Mouse (Mus musculus): Measurements from ENCODE around the gene Kcnn1. TPM values are rescaled to one million over a fixed set of nuclear protein-coding genes. Genes with fewer than 3 reads are reported as not detected.

Gene Kcnn1
- polyA plus RNA-seq, 1 experiment: 3.4 TPM

DNA sequence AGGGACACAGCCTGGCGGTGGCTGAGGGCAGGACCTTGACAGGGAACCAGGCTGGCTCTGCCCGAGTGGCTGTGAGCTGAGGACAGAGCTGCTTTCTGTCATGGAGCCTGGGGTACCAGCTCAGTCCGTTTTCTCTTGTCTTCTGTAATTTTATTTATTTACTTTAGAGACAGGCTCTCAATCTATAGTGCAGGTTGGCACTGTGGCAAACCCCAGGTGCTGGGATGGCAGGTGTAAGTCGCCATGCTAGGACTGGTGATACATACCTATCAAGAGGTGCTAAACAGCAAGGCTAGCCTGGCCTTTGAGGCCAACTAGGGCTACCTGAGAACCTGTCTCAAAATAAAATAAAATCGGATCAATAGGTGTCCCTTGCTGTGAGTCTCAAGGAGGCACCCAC is 7.0 kb downstream of the Kcnn1 start:
- Histone ChIP-seq H3K27me3 (replicated peaks) (peaks cover 89% of the 10 kb centered on the region), H3K4me1 (peaks cover 59% of the 10 kb centered on the region)
- TF ChIP-seq FLI1 (IDR thresholded peaks at IDR 0.05; ENCODE audit: low read length) (no peak), GATA1 (IDR thresholded peaks at IDR 0.05; ENCODE audit: borderline replicate concordance, low read length) (no peak)

DNA sequence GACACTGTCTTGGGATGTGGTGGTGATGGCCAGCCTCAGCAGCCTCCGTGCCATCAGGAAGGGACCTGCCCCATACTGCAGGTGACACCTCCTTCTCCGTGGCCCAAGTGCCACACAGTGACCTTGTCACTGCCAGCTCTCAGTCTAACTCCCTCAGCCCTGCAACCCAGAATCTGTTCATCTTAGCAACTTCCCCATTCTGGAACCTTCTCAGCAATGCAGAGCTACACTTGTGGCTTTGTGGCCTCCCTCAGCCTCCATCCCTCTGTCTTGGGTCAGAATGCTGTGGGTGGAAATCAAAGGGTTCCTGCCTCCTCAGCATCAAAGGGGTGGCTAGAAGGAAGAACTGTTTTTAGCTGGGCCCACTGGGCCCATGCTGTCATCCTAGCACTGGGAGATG is 9.2 kb downstream of the Kcnn1 start:
- Histone ChIP-seq H3K4me3 (replicated peaks) (peak overlapping the region; percentile 82), H3K27me3 (replicated peaks) (peaks cover 95% of the 10 kb centered on the region), H3K4me1 (peaks cover 56% of the 10 kb centered on the region), H3K36me3 (replicated peaks; ENCODE audit: low read length) (no peaks in the 10 kb centered on the region), H3K9me3 (no peaks in the 10 kb centered on the region)
- no peak for TF ChIP-seq FLI1 (IDR thresholded peaks at IDR 0.05; ENCODE audit: low read length)
- TF ChIP-seq GATA1 (IDR thresholded peaks at IDR 0.05; ENCODE audit: borderline replicate concordance, low read length): no peak

More for the DNA sequence above, 7.0 kb downstream of the Kcnn1 start:
- no peak overlapping the region for H3K4me3 ChIP-seq (replicated peaks)
- H3K36me3 ChIP-seq (replicated peaks; ENCODE audit: low read length): no peaks in the 10 kb centered on the region
- H3K9me3 ChIP-seq: no peaks in the 10 kb centered on the region

DNA sequence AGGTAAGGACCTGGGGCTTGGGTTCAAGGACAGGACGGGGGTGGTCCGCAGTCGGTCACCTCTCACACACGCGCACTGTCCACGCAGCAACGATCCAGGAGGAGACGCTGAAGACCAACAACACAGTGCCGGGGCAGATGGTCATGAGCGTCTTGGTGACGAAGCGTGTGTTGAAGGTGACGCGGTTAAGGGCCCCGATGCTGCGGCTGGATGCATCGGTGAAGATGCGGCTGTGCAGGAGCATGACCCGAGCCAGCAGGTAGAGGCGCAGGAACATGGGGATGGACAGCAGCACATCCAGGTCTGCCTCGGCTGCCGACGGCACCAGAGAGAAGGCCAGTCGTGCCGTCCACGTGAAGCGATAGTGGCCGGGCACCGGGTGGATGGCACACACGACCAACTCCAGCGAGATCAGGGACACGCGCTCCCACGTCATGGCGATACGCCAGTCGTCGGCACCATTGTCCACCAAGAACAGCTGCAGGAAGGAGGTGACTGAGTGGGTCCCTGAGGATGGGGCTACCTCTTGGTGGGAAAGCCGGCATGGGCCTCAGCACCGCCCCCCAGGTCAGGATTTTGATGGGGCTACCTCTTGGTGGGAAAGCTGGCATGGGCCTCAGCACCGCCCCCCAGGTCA is 10.3 kb downstream of the Kcnn1 start:
- Histone ChIP-seq H3K4me3 (replicated peaks) (no peak overlapping the region), H3K9me3 (no peaks in the 10 kb centered on the region), H3K27me3 (replicated peaks) (peaks cover 95% of the 10 kb centered on the region), H3K4me1 (peaks cover 45% of the 10 kb centered on the region), H3K36me3 (replicated peaks; ENCODE audit: low read length) (no peaks in the 10 kb centered on the region)
- TF ChIP-seq FLI1 (IDR thresholded peaks at IDR 0.05; ENCODE audit: low read length) (no peak), GATA1 (IDR thresholded peaks at IDR 0.05; ENCODE audit: borderline replicate concordance, low read length) (no peak)

DNA sequence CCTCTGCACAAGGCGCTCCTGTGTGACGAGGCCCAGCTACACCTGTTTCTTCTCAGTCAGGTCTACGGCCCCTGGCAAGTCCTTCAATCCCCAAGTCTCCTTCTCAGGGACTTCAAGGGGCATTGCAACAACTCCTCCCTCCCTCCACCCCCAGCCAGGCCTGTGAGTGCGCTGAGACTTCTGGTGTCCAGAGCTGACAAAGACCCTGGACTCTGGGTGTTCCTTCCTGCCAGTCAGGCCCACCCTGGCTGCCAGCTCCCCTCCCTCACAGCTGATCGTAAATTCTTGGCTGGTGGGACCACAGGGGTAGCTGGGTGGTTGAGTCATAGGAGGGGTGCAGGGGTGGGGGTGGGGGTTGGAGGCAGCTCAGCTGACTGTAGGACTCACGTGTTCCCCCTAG is 11.2 kb downstream of the Kcnn1 start:
- TF ChIP-seq FLI1 (IDR thresholded peaks at IDR 0.05; ENCODE audit: low read length) (no peak), GATA1 (IDR thresholded peaks at IDR 0.05; ENCODE audit: borderline replicate concordance, low read length) (no peak)
- H3K27me3 ChIP-seq (replicated peaks): peaks cover 93% of the 10 kb centered on the region
- H3K4me1 ChIP-seq: peaks cover 39% of the 10 kb centered on the region
- no peak overlapping the region for H3K4me3 ChIP-seq (replicated peaks)
- H3K9me3 ChIP-seq: no peaks in the 10 kb centered on the region
- no peaks in the 10 kb centered on the region for H3K36me3 ChIP-seq (replicated peaks; ENCODE audit: low read length)

DNA sequence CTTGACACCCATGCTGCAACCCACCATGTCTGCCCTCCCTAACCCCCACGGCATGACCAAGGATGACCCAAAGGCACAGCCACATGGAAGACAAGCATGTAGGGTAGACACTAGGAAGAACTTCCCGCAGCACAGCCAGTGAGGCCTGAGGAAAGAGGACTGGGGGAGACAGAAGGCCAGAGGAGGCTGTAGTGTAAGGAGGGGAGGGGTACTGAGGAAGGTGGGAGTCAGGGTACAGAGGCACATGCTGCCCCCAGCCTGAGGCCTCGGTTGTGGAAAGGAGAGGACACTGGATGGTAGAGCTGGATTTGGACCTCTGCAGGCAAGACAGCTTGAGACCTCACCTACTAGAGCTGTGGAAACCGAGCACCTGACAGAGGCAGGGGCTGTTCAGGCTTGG is 12.1 kb downstream of the Kcnn1 start:
- Histone ChIP-seq H3K27me3 (replicated peaks) (peaks cover 93% of the 10 kb centered on the region), H3K4me1 (peaks cover 35% of the 10 kb centered on the region), H3K36me3 (replicated peaks; ENCODE audit: low read length) (no peaks in the 10 kb centered on the region), H3K9me3 (no peaks in the 10 kb centered on the region), H3K4me3 (replicated peaks) (no peak overlapping the region)
- no peak for TF ChIP-seq FLI1 (IDR thresholded peaks at IDR 0.05; ENCODE audit: low read length)
- no peak for TF ChIP-seq GATA1 (IDR thresholded peaks at IDR 0.05; ENCODE audit: borderline replicate concordance, low read length)

DNA sequence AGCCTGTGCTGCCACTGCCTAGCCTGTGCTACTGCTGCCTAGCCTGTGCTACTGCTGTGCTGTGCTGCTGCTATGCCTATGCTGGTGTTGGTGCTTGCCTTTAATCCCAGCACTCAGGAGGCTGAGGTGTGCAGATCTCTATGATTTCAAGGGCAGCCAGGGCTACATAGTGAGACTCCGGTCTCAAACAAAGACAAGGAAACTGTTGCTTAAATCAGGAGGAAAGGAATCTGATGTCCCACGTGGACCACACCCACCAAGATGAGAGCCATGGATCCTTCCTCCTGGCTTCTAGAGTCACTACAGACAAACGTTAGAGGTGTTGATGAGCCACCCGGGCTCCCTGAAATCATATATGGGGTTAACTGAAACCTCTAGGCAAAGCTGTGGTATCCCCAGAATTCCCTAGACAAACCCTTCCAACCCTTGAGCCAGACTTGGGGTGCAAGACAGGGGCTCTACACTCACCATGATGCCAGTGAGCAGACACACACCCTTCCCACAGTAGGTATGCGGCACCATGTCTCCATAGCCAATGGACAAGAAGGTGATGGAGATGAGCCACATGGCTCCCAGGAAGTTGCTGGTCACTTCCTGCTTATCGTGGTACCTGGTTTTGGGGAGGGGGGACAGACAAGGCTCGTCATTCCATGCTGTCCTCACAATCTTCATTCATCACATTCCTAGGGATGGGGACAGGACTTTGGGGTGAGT is 12.8 kb downstream of the Kcnn1 start:
- H3K4me3 ChIP-seq (replicated peaks): peak overlapping the region; percentile 44
- H3K4me1 ChIP-seq: peaks cover 29% of the 10 kb centered on the region
- H3K36me3 ChIP-seq (replicated peaks; ENCODE audit: low read length): no peaks in the 10 kb centered on the region
- TF ChIP-seq GATA1 (IDR thresholded peaks at IDR 0.05; ENCODE audit: borderline replicate concordance, low read length) (no peak), FLI1 (IDR thresholded peaks at IDR 0.05; ENCODE audit: low read length) (no peak)
- no peaks in the 10 kb centered on the region for H3K9me3 ChIP-seq
- H3K27me3 ChIP-seq (replicated peaks): peaks cover 87% of the 10 kb centered on the region

DNA sequence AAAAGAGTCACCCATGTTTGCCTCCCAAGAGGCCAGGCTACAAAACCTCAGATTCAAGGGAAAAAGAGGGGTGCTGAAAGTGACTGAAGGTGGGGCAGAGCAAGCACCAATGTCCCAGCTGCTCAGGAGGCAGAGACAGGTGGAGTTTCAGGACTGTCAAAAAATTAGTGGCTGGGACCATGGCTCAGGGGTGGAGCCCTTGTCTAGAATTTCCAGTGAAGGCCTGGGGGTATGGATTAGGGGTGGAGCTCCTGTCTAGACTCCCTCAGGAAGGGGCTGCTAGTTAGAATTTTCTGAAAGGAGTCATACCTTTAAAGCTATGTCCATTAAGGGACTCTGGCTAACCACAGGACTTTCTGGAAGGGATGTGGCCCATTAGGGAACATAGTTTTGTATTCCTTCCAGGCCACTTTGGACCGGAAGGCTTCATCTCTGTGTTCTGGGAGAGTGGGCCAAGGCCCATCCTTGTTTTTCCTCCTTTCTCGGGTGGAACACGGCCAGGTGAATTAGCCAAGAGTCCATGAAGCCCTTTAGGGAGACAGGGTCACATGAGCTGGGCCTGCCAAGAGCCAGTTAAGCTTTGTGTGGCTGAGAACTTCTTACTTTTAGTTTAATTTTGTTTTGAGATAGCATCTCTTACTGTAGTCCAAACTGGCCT is 13.6 kb downstream of the Kcnn1 start:
- no peak for TF ChIP-seq FLI1 (IDR thresholded peaks at IDR 0.05; ENCODE audit: low read length)
- no peak for TF ChIP-seq GATA1 (IDR thresholded peaks at IDR 0.05; ENCODE audit: borderline replicate concordance, low read length)
- peaks cover 26% of the 10 kb centered on the region for H3K4me1 ChIP-seq
- H3K4me3 ChIP-seq (replicated peaks): no peak overlapping the region
- H3K27me3 ChIP-seq (replicated peaks): peaks cover 81% of the 10 kb centered on the region
- H3K36me3 ChIP-seq (replicated peaks; ENCODE audit: low read length): no peaks in the 10 kb centered on the region
- H3K9me3 ChIP-seq: no peaks in the 10 kb centered on the region

DNA sequence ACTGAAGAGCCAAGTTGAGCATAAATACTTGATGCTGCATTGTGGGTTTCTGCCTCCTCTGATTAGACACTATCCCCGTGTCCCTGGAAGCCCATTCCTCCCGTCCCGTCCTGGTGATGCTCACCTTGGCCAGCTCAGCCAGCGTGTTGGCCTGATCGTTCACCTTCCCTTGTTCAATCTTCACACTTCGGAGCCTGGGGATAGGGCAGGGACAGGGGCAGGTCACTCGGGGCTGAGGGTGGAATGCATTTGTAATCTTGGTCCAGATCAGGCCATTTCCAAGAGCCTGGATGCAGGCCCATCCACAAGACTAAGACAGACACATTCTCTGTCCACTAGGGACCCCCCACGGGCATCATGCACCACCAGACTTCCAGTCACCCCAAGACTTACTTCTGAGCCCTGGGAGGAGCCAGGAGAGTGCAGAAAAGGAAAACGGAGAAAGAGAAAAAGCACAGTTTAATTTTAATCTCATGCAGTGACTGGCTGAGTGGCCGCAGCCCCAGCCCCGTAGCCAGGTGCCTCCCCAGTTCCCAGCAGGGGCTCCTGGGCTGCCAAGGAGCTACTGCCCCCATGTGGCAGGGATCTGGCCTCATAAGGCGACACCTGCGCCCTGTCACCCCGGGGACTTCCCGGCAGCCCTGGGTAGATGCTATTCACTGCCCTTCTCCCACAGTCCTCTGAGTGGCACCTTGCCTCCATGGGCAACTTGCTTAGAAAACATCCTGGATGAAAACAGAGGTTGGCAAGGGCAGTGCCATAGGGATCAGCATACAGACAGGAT is 16.5 kb downstream of the Kcnn1 start:
- no peaks in the 10 kb centered on the region for H3K36me3 ChIP-seq (replicated peaks; ENCODE audit: low read length)
- H3K4me1 ChIP-seq: peaks cover 20% of the 10 kb centered on the region
- H3K9me3 ChIP-seq: no peaks in the 10 kb centered on the region
- peaks cover 62% of the 10 kb centered on the region for H3K27me3 ChIP-seq (replicated peaks)
- no peak overlapping the region for H3K4me3 ChIP-seq (replicated peaks)
- TF ChIP-seq GATA1 (IDR thresholded peaks at IDR 0.05; ENCODE audit: borderline replicate concordance, low read length) (no peak), FLI1 (IDR thresholded peaks at IDR 0.05; ENCODE audit: low read length) (no peak)

DNA sequence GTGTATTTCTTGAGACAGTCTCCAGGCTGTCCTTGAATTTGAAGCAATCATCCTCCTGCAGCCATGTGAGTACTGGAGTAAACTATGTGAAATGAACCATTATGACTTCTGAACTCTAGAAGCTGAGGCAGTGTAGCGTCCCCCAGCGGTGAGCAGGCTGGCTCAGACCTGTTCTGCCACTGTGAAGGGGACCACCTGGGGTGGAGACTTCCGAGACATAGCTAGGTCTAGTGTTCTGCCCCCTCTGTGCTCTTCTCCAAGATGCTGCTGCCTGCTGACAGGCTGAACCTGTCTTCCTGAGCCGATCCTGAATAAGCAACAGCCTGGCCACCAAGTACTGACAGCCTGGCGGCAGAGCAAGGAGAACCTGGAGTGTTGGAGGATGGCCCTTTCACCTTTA is 17.9 kb downstream of the Kcnn1 start:
- TF ChIP-seq GATA1 (IDR thresholded peaks at IDR 0.05; ENCODE audit: borderline replicate concordance, low read length) (no peak), FLI1 (IDR thresholded peaks at IDR 0.05; ENCODE audit: low read length) (no peak)
- Histone ChIP-seq H3K36me3 (replicated peaks; ENCODE audit: low read length) (no peaks in the 10 kb centered on the region), H3K4me3 (replicated peaks) (no peak overlapping the region), H3K4me1 (peaks cover 32% of the 10 kb centered on the region), H3K27me3 (replicated peaks) (peaks cover 47% of the 10 kb centered on the region), H3K9me3 (no peaks in the 10 kb centered on the region)
